Mouse (Mus musculus) frontal cortex, adult 2 months (tissue): ENCODE measurements around the gene Agap1. TPM values are rescaled to one million over a fixed set of nuclear protein-coding genes. Genes with fewer than 3 reads are reported as not detected.

Source experiments
- DNase-seq, 2 experiments: peaks; one replicate each; pipeline ENCODE4 v3.0.0; 2022; ENCODE audit warnings: low spot score in 1 of 2; ENCODE audit errors: extremely low spot score in 1 of 2
- polyA plus RNA-seq: library from polyadenylated mRNA; depleted of rRNA; stranded (reverse); fragments of >200 nt; gene quantifications from 2 replicates; pipeline ENCODE4 v1.2.3, GENCODE M21; 2012

Gene Agap1
- polyA plus RNA-seq, 1 experiment, result 67.9 TPM

- DNase-seq, result no peak
Measured at GRCm38 (mm10) chr1:89457126-89458031, 2.8 kb downstream of the Agap1 start.

GRCm38 (mm10) chr1:89461881-89462280 lies 7.3 kb downstream of the Agap1 start:
- DNase-seq, result no peak

DNA sequence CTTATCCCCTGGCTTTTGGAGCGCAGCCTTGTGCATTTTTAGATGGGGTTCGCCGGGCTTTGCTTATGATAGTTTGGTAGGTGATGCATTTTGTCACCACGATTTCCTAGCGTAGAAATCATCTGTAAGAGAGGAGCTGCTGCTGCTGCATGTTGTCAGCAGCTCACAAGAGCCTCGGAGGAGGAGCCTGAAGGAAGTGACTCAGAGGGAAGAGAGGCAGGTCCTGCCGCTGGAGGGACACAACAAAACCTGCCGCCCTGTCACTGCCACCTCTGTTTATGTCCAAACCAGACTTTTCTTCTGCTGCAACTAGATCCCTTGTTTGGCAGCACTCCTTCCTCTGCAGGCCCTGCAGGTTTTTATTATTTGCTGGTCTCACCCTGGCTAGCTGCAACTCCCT lies 8.5 kb downstream of the Agap1 start:
- no peak for DNase-seq

DNA sequence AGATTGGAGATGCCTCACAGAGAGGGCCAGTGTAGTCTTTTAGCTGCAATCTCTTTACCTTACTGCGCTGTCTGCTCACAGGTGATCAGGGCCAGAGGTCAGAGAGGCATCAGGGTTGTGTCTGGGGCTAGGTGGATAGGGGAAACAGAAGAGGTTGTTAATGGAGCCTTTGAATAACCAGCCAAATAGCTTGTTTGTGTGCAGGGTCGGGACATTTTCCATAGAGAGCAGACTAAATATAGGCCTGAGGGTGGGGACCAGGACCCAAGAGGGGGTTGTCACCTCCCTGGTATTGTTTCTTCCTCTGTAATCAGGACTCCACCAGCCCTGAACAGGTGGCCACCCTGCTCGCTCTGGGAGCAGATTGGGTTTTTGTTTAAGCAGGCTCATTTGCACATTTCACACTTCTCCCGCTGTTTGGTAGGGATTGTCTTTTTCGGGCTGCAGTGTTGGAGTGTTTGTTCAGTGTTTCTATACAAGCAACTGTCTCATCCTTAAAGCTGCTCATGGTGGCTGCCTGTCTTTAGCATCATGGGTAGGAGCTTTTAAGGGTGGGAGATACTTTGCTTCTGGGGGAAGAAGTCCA lies 10.9 kb downstream of the Agap1 start:
- DNase-seq, result peak in 1 of 2 experiments; percentile 62

DNA sequence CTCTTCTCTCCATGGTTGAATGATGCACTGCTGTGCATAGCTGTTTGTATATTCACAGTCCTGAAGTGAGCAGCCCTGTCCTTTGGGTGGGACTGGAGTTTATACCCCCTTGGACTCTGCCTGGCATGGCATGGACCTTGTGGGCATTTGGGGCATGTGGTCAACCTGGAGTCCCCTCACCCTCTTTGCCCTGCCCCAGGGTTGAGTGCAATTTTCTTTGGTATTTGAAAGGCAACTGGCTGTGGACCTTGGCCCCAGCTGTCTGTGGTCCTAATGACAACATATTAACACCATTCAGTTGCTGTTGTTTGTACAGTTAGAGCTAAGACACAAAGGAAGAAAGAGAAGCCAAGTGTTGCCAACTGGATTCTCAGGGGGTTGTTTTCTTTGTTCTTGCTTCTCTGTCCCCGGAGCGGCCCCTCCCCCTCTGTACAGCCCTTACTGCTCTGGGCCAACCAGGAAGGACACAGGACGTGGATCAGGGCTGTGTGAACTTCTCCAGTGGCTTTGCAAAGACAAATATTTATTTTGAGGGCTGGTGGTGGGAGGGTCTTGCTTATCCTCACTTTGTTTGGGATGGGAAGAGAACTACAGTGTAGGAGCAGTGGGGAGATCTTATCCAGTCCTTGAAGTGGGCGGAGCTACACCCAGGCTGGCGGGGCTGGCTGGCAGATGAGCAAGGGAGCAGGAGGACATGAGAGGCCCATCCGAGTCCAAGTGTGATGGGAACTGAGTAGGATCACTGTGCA lies 12.9 kb downstream of the Agap1 start:
- no peak for DNase-seq

DNA sequence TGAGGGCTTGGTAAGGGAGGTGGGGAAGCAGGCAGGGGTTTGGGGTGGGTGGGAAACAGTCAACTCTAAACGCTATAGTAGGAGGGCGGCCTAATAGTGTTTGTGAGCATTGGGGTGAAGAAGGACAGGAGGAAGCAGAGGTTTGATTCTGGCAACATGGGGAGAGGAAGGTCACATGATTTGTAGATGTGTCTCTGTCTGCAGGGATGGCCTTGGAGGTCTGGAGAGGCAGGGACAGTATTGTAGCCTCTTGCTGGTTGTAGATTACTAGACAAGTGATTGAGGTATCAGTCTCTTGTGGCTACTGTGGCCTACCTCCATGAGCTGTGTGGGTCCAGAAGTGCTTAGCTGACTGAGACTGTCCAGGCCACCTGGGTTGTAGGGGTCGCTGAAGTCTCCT lies 13.5 kb downstream of the Agap1 start:
- DNase-seq, result no peak

DNA sequence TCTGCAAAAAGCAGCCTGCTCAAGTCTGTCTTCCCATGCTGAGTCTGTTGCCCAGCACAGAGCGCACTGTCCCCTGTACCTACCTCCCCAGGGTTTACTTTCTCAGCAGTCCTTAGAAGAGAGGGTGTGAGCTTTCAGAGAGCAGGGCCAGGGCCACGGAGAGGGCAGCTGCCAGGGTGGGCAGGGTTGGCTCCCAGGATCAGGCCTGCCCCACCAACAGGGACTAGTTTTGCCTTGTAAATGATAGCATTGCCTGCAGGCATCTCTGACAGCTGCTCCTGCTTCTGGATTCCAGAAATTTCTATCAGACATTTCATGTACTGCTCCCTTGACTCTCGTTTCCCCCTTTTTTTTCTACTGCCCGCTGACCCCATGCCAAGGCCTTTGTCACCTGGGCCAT lies 16.8 kb downstream of the Agap1 start:
- no peak for DNase-seq

DNA sequence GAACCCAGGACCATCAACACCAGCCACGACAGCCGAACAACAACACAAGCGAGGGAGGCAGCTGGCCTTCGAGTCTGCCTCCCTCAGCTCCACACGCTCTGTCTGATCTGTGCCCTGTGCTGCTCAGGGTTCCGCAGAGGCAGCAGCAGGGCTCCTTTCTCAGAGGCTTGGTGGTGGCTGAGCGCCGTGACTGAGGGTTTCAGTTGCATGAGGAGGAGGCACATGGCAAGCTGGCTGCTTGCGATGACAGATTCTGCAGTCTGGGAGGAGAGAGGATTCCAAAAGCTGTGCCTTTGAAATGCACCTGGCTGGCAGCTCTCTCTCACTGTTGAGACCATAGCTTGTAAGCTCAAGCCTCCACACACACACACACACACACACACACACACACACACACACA lies 17.3 kb downstream of the Agap1 start:
- DNase-seq, result peak in 1 of 2 experiments; percentile 52

DNA sequence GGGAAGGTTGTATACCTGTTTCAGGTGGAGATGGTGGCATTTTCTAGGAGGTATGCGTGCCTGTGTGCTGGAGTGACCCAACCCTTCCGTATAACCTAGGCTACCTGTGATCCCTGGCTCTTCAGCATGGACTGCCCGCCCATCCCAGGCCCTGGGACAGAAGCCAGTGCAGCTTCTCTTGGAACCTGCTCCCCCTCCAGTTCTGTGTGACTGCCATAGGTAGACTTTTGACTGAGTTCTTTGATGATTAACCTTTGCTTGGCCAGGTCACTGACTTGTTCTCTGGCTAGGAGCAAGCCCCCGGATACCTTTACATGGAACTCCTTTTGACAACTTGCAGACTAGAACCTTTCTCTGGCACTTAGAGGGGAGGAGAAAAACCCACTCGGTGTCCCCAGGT lies 19.3 kb downstream of the Agap1 start:
- no peak for DNase-seq

DNA sequence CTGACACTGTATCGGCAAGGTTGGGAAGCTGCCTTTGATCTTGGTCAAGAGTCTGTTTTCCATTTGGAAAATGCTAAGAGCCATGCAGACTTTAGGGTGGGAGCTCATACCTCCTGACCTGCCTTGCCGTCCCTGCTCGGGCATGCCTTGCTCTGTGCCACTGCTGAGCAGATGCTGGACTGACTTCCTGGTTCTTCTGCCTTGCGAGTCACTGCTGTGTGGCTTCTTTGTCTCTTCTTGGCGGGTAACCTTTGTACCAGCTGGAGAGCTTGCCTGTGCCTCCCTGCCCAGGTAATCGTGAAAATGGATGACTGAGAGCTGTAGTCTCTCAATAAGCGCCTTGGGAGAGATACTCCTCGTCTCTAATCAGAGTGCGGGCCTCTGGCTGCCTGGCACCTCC lies 20.2 kb downstream of the Agap1 start:
- DNase-seq, result no peak

- DNase-seq, result no peak
Measured at GRCm38 (mm10) chr1:89477033-89477432, 22.4 kb downstream of the Agap1 start.

DNA sequence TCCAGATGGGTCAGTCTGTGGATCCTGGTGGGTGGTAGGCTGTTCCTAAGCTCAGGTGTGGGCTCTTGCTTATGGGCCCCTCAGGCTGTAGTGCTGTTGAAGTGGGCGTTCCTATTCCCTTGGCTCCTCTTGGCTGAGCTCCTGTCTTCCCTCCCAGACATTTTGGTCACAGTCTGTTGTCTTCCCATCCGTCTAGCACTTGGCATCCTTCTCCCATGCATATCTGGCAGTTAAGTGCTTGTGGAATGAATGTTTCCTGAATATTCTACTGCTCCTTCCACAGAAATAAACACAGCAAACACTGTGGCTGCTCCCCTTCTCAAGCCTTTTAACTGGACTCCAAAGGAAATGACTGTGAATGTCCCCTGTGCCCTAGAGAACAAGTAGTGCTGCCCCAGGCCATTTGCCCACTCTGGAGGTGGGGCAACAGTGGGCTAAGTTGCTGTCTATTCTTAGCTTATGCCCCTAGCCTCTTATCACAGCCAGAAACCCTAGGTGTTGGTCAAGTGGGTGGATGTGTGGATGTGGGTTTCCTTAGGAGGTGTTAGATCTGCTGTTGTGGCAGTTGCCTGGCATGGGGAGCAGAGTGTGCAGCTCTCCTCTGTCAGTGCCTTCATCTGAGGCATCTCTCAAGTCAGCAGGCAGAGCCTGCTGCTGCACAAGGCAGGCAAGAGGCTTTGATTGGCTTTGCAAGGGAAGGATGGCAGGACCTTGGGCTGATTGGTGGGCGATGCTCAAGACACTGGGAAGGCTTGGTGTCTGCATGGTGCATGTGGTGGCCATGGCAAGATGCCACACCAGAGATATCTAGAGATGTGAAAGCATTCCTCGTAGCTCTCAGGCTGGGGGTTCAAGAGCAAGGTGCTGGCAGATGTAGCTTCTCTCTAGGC lies 24.2 kb downstream of the Agap1 start:
- DNase-seq, result peak; percentile 56 to 70

GRCm38 (mm10) chr1:89481154-89481553 lies 26.5 kb downstream of the Agap1 start:
- DNase-seq, result no peak

DNA sequence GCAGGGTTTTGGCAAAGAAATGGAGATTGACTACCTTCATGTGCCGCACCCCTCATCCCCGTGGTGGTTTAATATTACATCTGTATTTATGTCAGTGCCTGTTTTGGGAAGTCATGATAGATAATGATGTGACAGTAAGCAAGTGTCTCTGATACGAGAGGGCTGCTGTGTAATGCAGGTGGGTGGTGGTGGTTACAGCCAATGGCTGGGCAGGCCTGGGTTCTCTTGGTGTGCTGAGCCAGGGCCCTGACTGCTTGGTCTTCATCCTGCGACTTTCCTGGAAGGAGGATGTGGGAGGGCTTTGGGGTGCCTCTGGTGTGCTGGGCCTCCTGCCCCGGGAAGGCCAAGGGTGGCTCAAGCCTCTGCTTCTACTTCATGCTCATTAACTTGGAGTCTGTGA lies 28.2 kb downstream of the Agap1 start:
- DNase-seq, result no peak

DNA sequence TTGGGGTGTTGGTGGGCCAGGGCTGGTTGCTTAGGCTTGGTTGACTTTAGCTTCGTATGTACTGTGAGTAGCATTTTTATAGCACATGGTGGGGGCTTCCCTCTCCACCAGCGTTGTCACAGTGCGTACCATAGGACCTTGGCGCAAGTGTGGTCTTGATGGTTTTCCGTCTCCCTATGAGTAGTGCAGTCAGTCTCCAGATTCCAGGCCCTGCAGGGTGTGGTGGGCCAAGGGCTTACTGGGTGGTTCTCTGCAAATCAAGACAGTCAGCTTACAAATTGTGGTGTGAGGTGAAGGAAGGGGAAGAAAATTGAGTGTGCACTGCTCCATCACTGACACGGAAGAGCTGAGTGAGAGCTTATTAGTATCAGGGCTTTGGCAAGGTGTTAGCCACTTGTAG lies 32.3 kb downstream of the Agap1 start:
- no peak for DNase-seq

DNA sequence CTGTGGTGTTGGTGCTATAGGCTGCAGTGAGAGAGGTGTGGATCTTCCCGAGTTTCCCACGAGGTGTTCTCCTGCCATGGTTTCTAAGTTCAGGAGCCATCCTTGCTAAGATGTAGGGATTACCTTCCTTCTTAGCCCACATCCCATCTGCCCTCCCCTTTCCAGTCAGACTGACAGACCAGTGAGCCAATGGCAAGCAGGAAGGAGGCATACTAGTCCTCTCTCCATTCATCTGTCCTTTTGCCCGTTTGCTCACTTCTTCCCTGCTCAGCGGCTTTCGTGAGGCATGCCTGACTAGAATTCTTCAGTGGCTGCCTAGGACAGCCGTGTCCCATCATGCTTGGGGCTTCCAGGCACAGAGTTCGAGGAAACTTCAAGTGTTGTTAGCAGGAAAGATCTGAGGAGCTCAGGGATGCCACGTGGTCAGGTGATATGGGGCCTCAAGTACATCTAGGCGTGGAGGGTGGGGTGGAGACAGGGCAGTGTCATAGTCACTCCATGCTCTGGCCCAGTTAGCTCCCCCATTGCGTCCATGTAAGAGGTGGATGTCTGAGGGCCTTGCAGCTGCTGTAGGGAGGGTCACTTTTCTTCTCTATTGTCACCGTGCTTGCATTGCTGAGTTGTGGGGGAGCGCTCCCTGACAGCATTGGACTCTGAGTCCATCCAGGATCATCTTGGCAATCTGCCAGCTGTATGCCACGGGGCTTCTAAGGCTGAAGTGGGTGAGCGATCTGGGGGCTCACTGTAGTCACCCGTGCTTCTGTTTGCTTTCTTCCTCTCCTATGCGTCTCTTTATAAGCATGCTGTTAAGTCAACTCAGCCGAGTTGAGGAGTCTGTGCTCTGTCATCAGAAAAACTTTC lies 34.7 kb downstream of the Agap1 start:
- DNase-seq, result no peak

- DNase-seq, result no peak
Measured at GRCm38 (mm10) chr1:89493177-89493576, 38.6 kb downstream of the Agap1 start.

GRCm38 (mm10) chr1:89494816-89495215 lies 40.2 kb downstream of the Agap1 start:
- DNase-seq, result no peak

DNA sequence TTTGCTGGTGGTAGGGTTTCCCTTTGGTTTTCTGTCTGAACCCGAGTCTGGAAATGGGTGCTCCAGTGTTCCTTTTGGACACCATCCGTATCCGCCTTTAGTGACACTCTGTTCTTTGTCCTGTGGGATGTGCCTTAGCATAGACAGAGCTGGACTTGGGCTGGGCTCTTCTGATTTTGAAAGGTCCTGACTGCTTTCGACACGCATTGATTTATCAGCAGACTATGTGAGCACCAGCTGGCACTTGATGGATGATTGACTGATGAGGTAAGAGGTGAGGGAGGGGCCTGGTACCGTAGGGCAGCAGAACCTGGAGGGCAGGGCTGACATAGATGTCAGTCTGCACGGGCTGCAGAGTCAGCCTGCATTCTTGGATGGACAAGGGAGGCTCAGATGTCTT lies 41.6 kb downstream of the Agap1 start:
- DNase-seq, result no peak

DNA sequence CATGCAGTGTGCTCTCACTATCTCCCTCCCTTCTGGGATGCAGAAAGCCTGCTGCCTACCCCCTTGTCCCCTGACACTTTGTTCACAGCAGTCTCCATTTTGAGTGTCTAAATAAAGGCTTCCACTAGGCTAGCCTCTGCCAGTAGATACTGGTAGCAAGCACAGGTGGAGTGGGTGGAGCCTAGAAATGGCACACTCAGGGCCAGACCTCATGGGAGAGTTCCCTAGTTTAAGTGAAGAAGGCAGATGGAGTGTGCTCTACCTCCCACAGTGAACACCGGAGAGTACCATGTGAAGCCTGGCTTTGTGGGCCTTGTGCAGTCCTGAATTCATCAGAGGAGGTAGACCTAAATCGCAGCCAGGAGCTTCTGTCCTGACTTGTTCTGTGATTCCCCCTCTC lies 46.3 kb downstream of the Agap1 start:
- DNase-seq, result no peak
